Mouse (Mus musculus) lung, postnatal 0 days (tissue): ENCODE results near the gene Kazn.

Experiments
- CTCF ChIP-seq: IDR thresholded peaks from 2 replicates; pipeline ENCODE4 v1.5.1; 2016; ENCODE audit warnings: antibody characterized with exemption, mild to moderate bottlenecking
- EP300 ChIP-seq: IDR thresholded peaks from 2 replicates; pipeline ENCODE4 v1.6.1; 2016; ENCODE audit warnings: antibody characterized with exemption, mild to moderate bottlenecking, control low read depth

DNA sequence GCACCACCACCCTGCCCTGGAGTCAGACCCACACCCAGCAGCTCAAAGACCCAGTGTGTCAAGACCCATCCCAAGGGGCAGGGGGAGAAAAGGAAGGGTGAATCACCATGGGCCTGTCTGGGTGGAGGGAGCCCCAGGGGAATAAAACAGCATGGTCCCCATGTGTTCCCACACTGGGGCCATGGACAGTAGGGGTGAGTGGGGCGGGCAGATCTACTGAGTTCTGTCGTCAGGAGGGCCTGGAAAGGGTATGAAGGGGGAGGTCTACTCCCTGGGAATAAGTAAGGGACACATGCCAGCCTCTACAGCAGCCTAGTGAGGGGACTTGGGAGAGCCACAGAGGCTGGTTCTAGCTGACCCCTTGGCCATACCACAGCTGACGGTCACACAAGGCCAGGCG is 57.6 kb downstream of the Kazn start:
- TF ChIP-seq CTCF (no peak), EP300 (no peak; the same call in 1 of the 2 replicates)
